Mouse (Mus musculus): ENCODE results near the gene Tmem107. TPM values are rescaled to one million over a fixed set of nuclear protein-coding genes. Genes with fewer than 3 reads are reported as not detected.

Gene Tmem107
- polyA plus RNA-seq, 1 experiment from 2014 or later = 59.8 TPM

GRCm38 (mm10) chr11:69108223-69108622 is 37.6 kb downstream of the Tmem107 start:
- Histone ChIP-seq H3K27ac (ENCODE audit: low read length) (no peak overlapping the region), H3K4me1 (ENCODE audit: control insufficient read depth, insufficient read depth, low read length) (no peaks in the 10 kb centered on the region), H3K9me3 (ENCODE audit: control insufficient read depth, low read depth, low read length) (no peaks in the 10 kb centered on the region), H3K36me3 (ENCODE audit: control insufficient read depth, insufficient read depth, low read length) (peaks cover 54% of the 10 kb centered on the region), H3K9ac (replicated peaks; ENCODE audit: low read depth, low read length) (no peak overlapping the region), H3K27me3 (ENCODE audit: control insufficient read depth, insufficient read depth, low read length) (no peaks in the 10 kb centered on the region), H3K4me2 (replicated peaks; ENCODE audit: low read depth, low read length) (no peak overlapping the region), H3K4me3 (ENCODE audit: low read depth, low read length) (no peak overlapping the region)
- 94% methylated on average over 9 of the region's 9 CpGs for WGBS
- no peak for ATAC-seq (ENCODE audit: insufficient number of reproducible peaks, insufficient read depth, low FRiP score, low read depth)

- no peak overlapping the region for H3K9ac ChIP-seq (replicated peaks; ENCODE audit: low read depth, low read length)
- no peaks in the 10 kb centered on the region for H3K9me3 ChIP-seq (ENCODE audit: control insufficient read depth, low read depth, low read length)
- H3K27ac ChIP-seq (ENCODE audit: low read length) = no peak overlapping the region
- WGBS = 82% methylated on average over 13 of the region's 13 CpGs
- no peaks in the 10 kb centered on the region for H3K4me1 ChIP-seq (ENCODE audit: control insufficient read depth, insufficient read depth, low read length)
- no peak; the same call in 1 of the 2 replicates for ATAC-seq (ENCODE audit: insufficient number of reproducible peaks, insufficient read depth, low FRiP score, low read depth)
- no peak overlapping the region for H3K4me2 ChIP-seq (replicated peaks; ENCODE audit: low read depth, low read length)
- H3K4me3 ChIP-seq (ENCODE audit: low read depth, low read length) = no peak overlapping the region
- H3K36me3 ChIP-seq (ENCODE audit: control insufficient read depth, insufficient read depth, low read length) = peaks cover 43% of the 10 kb centered on the region
- H3K27me3 ChIP-seq (ENCODE audit: control insufficient read depth, insufficient read depth, low read length) = no peaks in the 10 kb centered on the region
Measured at GRCm38 (mm10) chr11:69109032-69109900, 38.7 kb downstream of the Tmem107 start.

- peaks cover 31% of the 10 kb centered on the region for H3K36me3 ChIP-seq (ENCODE audit: control insufficient read depth, insufficient read depth, low read length)
- H3K27ac ChIP-seq (ENCODE audit: low read length) = peak overlapping the region; percentile 55
- H3K4me1 ChIP-seq (ENCODE audit: control insufficient read depth, insufficient read depth, low read length) = no peaks in the 10 kb centered on the region
- peak overlapping the region; percentile 25; the same call in 1 of the 2 replicates for H3K9ac ChIP-seq (replicated peaks; ENCODE audit: low read depth, low read length)
- H3K27me3 ChIP-seq (ENCODE audit: control insufficient read depth, insufficient read depth, low read length) = no peaks in the 10 kb centered on the region
- peak overlapping the region; percentile 60 for H3K4me2 ChIP-seq (replicated peaks; ENCODE audit: low read depth, low read length)
- H3K9me3 ChIP-seq (ENCODE audit: control insufficient read depth, low read depth, low read length) = no peaks in the 10 kb centered on the region
- peak overlapping the region; percentile 48 for H3K4me3 ChIP-seq (ENCODE audit: low read depth, low read length)
- ATAC-seq (ENCODE audit: insufficient number of reproducible peaks, insufficient read depth, low FRiP score, low read depth) = 0 out of 2 replicates have a peak, but pooled peaks have one; percentile 46
- WGBS = under 1% methylated on average over 30 of the region's 30 CpGs
Measured at GRCm38 (mm10) chr11:69110319-69111046, 39.9 kb downstream of the Tmem107 start.

GRCm38 (mm10) chr11:69111051-69111810 is 40.6 kb downstream of the Tmem107 start:
- Histone ChIP-seq H3K36me3 (ENCODE audit: control insufficient read depth, insufficient read depth, low read length) (peaks cover 26% of the 10 kb centered on the region), H3K9me3 (ENCODE audit: control insufficient read depth, low read depth, low read length) (no peaks in the 10 kb centered on the region), H3K27ac (ENCODE audit: low read length) (no peak overlapping the region; the same call in 1 of the 2 replicates), H3K27me3 (ENCODE audit: control insufficient read depth, insufficient read depth, low read length) (no peaks in the 10 kb centered on the region), H3K4me1 (ENCODE audit: control insufficient read depth, insufficient read depth, low read length) (no peaks in the 10 kb centered on the region), H3K9ac (replicated peaks; ENCODE audit: low read depth, low read length) (peak overlapping the region; percentile 25; the same call in 1 of the 2 replicates), H3K4me3 (ENCODE audit: low read depth, low read length) (peak overlapping the region; percentile 48), H3K4me2 (replicated peaks; ENCODE audit: low read depth, low read length) (peak overlapping the region; percentile 60)
- WGBS = 6% methylated on average over 21 of the region's 21 CpGs
- ATAC-seq (ENCODE audit: insufficient number of reproducible peaks, insufficient read depth, low FRiP score, low read depth) = no peak

- Histone ChIP-seq H3K9me3 (ENCODE audit: control insufficient read depth, low read depth, low read length) (no peaks in the 10 kb centered on the region), H3K27ac (ENCODE audit: low read length) (no peak overlapping the region), H3K36me3 (ENCODE audit: control insufficient read depth, insufficient read depth, low read length) (peaks cover 20% of the 10 kb centered on the region), H3K4me2 (replicated peaks; ENCODE audit: low read depth, low read length) (no peak overlapping the region), H3K9ac (replicated peaks; ENCODE audit: low read depth, low read length) (no peak overlapping the region), H3K4me1 (ENCODE audit: control insufficient read depth, insufficient read depth, low read length) (no peaks in the 10 kb centered on the region), H3K27me3 (ENCODE audit: control insufficient read depth, insufficient read depth, low read length) (no peaks in the 10 kb centered on the region), H3K4me3 (ENCODE audit: low read depth, low read length) (no peak overlapping the region)
- no peak for ATAC-seq (ENCODE audit: insufficient number of reproducible peaks, insufficient read depth, low FRiP score, low read depth)
- WGBS = 61% methylated on average over 4 of the region's 4 CpGs
Measured at GRCm38 (mm10) chr11:69111865-69112264, 41.3 kb downstream of the Tmem107 start.

- H3K27me3 ChIP-seq (ENCODE audit: control insufficient read depth, insufficient read depth, low read length) = no peaks in the 10 kb centered on the region
- no peak for ATAC-seq (ENCODE audit: insufficient number of reproducible peaks, insufficient read depth, low FRiP score, low read depth)
Measured at GRCm38 (mm10) chr11:69114018-69114417, 43.4 kb downstream of the Tmem107 start.

GRCm38 (mm10) chr11:69114621-69115020 is 44.0 kb downstream of the Tmem107 start:
- no peak for ATAC-seq (ENCODE audit: insufficient number of reproducible peaks, insufficient read depth, low FRiP score, low read depth)
- H3K36me3 ChIP-seq (ENCODE audit: control insufficient read depth, insufficient read depth, low read length) = 0 out of 2 replicates have a peak, but pooled peaks cover under 1% of the 10 kb centered on the region
- H3K9me3 ChIP-seq (ENCODE audit: control insufficient read depth, low read depth, low read length) = no peaks in the 10 kb centered on the region
- no peaks in the 10 kb centered on the region for H3K27me3 ChIP-seq (ENCODE audit: control insufficient read depth, insufficient read depth, low read length)
- no peak overlapping the region for H3K27ac ChIP-seq (ENCODE audit: low read length)
- peaks cover 7% of the 10 kb centered on the region; the same call in 1 of the 2 replicates for H3K4me1 ChIP-seq (ENCODE audit: control insufficient read depth, insufficient read depth, low read length)
- no peak overlapping the region for H3K9ac ChIP-seq (replicated peaks; ENCODE audit: low read depth, low read length)
- no peak overlapping the region for H3K4me2 ChIP-seq (replicated peaks; ENCODE audit: low read depth, low read length)
- no peak overlapping the region for H3K4me3 ChIP-seq (ENCODE audit: low read depth, low read length)
- 81% methylated on average over 3 of the region's 3 CpGs for WGBS

More at GRCm38 (mm10) chr11:69114018-69114417, 43.4 kb downstream of the Tmem107 start:
- H3K4me2 ChIP-seq (replicated peaks; ENCODE audit: low read depth, low read length) = no peak overlapping the region
- H3K9me3 ChIP-seq (ENCODE audit: control insufficient read depth, low read depth, low read length) = no peaks in the 10 kb centered on the region
- H3K27ac ChIP-seq (ENCODE audit: low read length) = no peak overlapping the region
- no peak overlapping the region for H3K4me3 ChIP-seq (ENCODE audit: low read depth, low read length)
- WGBS = 78% methylated on average over 3 of the region's 3 CpGs
- H3K4me1 ChIP-seq (ENCODE audit: control insufficient read depth, insufficient read depth, low read length) = peaks cover 2% of the 10 kb centered on the region; the same call in 1 of the 2 replicates
- H3K9ac ChIP-seq (replicated peaks; ENCODE audit: low read depth, low read length) = no peak overlapping the region
- H3K36me3 ChIP-seq (ENCODE audit: control insufficient read depth, insufficient read depth, low read length) = peaks cover 6% of the 10 kb centered on the region

GRCm38 (mm10) chr11:69116843-69117242 is 46.2 kb downstream of the Tmem107 start:
- H3K9ac ChIP-seq (replicated peaks; ENCODE audit: low read depth, low read length) = no peak overlapping the region
- H3K4me3 ChIP-seq (ENCODE audit: low read depth, low read length) = no peak overlapping the region
- no peak for ATAC-seq (ENCODE audit: insufficient number of reproducible peaks, insufficient read depth, low FRiP score, low read depth)
- WGBS = 41% methylated on average over 5 of the region's 5 CpGs
- H3K4me2 ChIP-seq (replicated peaks; ENCODE audit: low read depth, low read length) = peak overlapping the region; percentile 94
- H3K4me1 ChIP-seq (ENCODE audit: control insufficient read depth, insufficient read depth, low read length) = peaks cover 17% of the 10 kb centered on the region
- H3K36me3 ChIP-seq (ENCODE audit: control insufficient read depth, insufficient read depth, low read length) = no peaks in the 10 kb centered on the region
- H3K9me3 ChIP-seq (ENCODE audit: control insufficient read depth, low read depth, low read length) = no peaks in the 10 kb centered on the region
- H3K27ac ChIP-seq (ENCODE audit: low read length) = no peak overlapping the region
- no peaks in the 10 kb centered on the region for H3K27me3 ChIP-seq (ENCODE audit: control insufficient read depth, insufficient read depth, low read length)

All from stomach, embryonic 14.5 days (tissue).